Mouse (Mus musculus) layer of hippocampus, postnatal 36 days (tissue): ENCODE measurements around the gene Ccn5. TPM values are rescaled to one million over a fixed set of nuclear protein-coding genes. Genes with fewer than 3 reads are reported as not detected.

Experiments used
- DNase-seq, 2 experiments: peaks; one replicate each; pipeline ENCODE4 v3.0.0; 2022
- total RNA-seq, 2 experiments: library from RNA; stranded (reverse); gene quantifications; 2 replicates each; pipeline ENCODE4 v1.2.3; 2021

The Ccn5 gene
- total RNA-seq, result under 1 TPM in 1 of 2 experiments, not detected in 1; 0.35 TPM

DNA sequence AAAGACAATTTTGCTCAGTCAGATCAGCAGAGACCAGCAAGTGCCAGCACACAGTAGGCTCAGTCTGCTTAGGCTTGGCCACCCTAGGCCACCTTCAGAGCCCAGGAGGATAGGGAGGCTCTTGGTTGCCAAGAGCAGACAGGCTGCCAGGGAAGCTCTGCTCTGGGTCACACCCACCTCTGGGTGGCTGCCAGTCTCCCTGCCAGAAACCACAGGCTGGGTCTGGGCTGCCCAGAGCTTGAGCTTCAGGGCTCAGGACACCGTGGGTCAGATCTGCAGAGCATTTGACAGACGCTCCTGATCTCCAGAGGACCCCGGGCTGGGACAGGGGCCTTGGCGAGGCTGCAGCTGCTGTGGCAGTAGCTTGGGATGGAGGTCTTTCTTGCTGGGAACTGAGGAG lies at the start of gene Ccn5:
TSS of gene Ccn5 (plus strand) at position 255 of the 400 bp plus-strand sequence.
- no peak for DNase-seq

DNA sequence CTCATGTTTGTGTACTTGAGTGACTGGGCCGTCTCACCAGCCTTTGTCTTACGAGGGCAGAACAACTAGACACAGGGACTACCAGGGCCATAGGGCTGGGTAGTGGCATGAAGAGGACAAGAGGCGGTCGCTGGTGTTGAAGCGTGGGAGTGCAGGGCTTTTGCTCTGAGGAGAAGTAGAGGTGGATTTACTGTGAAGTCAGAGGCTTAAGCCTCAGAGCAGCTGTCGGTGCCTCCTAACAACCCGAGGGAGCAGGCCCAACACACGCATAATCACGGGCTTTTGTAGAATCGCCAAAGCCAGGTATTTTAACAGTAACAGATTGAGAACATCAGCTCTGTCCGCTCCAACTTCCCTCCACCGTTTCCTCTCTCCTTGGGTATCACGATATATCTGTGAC lies 44.0 kb upstream of the Ccn5 start:
- no peak for DNase-seq

DNA sequence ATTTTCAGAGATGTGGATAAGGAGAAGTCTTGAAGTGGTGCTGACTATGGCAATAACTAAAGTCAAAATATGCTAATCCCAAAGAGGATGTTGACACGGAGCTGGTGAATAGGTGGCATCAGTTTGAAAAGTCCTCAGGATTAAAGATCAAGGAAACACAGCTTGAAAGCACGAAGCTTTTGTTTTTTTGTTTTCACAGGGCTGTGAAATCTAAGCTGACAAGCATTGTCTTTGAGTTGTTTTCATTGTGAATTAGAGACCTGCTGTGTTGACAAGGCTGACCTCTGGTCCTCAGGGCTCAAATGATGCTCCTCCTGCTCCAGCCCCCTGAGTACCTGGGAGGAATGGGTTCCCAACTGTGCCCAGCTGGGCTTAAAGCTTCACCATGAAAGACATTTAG lies 43.6 kb upstream of the Ccn5 start:
- no peak for DNase-seq

DNA sequence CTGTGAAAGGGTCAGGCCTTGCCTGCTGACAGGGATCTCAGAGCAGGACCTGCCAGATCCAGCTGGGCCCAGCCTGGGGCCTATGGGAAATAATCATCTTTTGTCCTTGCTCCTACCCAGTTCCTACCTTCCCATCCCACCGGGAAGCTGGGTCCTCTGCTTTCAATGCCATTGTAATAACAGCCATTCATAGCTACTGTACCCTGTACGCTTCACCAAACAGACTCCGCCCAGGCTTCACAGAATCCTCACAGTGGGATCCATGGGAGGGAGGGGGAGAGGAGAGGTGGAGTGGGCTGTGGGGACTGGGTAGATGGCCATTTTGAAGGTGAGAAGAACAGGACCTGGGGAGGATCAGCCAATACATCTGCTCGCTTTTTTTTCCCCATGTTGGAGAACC lies 41.8 kb upstream of the Ccn5 start:
- no peak for DNase-seq

DNA sequence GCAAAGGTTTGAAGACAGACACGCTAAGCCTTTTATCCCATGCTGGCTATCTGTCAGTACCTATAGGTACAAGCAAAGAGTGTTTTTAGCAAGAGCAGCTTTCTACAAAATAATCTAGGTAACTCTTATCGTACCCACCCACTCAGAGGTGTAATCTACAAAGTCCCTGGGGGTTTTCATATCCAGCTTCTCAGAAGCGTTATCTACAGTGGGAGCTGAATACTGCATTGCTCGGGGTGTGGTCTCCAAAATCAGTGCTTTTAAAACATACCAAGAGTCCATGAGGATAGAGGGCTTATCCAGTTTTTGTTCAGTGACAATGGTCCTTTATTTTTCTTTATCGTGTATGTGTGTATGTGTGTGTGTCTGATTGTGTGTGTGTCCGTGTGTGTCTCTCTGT lies 37.3 kb upstream of the Ccn5 start:
- no peak for DNase-seq

DNA sequence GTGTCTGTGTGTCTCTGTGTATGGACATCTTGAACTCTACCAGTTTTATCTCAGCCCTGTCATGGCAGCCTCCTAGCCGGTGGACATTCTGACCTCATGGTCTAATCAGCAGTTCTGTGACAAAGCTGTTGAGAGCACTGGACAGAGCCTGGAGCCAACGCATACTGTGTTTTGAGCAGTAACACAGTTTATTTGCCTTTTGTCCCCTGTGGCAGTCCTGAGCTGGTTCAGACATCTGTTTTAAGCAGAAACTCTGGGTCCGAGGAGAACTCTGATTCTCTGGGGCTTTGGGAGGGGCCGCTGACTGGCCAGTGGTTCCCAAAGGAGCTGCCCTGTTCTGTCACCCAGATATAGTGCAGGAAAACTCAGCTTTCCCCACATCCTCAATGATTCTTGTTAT lies 36.8 kb upstream of the Ccn5 start:
- no peak for DNase-seq

DNA sequence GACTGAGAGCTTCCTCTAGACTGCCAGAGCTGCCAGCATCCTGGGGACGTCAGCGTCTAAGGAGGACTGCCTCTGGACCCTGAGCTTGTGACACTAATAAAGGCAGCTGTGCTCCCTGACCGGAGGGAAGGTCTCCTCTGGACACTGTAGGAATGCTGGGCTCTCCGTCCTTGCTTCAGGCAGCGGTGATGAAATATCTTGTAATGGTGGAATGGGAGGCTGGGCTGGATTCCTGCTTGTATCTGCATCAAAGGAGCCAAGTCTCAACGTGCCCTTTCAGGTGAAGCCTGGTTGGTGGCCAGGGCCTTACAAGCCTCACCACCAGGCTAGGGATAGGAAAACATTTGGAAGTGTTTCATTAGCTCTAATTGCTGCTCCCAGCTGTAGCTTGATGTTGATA lies 33.6 kb upstream of the Ccn5 start:
- DNase-seq, result no peak

DNA sequence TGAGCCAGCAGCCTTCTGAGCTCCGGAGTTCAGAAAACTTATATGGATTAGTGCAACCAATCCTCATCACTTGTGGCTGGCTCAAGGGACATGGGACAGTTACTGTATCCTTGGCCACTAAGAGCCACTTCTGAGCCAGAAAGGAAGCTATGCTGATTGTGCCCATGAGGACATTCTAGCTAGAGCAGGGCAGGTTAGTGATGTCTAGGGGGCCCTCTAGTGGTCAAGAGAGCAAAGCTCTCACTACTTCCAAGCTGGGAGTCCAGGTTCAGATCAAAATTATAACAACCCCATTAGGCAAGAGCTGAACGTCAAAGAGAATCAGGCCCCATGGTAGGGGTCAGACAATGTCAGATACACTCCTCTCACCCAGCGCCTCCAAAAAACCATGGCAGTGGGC lies 33.0 kb upstream of the Ccn5 start:
- peak in 1 of 2 experiments; percentile 21 for DNase-seq

DNA sequence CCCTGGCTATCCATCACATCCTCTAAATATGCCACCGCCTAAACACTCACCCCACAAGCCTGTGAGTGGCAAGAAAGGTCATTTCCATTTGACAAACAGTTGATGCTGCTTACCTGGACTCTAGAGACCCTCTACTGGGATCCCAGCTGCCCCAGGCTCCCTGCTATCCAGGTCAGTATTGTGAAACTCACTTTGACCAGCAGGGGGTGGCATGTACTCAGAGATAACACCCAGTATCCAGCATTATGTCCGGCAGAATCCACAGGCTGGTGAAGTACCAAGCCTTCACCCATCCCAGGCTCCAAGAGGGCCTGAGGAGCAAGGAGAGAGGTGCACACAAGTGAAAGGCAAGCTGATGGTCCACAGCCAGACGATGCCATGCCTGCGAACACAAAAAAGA lies 32.2 kb upstream of the Ccn5 start:
- DNase-seq, result peak; percentile 63 to 74

DNA sequence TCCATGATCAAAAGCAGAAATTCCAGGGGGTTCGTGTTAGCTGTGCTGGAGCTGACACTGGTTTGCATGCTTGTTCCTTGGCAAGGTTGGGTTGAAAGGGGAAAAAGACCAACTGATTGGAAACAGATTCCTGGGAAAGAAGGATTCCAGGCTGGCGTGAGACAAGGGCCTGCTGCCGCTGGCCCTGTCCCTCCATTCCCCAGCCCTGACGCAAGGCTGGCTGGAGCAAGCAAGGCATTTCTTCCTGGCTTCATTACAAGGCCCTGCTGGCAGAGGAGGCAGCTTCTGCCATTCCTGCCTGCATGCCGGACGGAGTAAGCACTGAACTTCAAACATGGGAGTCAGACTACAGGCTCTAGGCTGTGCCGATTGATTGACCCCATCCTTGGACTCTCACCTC lies 22.2 kb upstream of the Ccn5 start:
- DNase-seq, result no peak

DNA sequence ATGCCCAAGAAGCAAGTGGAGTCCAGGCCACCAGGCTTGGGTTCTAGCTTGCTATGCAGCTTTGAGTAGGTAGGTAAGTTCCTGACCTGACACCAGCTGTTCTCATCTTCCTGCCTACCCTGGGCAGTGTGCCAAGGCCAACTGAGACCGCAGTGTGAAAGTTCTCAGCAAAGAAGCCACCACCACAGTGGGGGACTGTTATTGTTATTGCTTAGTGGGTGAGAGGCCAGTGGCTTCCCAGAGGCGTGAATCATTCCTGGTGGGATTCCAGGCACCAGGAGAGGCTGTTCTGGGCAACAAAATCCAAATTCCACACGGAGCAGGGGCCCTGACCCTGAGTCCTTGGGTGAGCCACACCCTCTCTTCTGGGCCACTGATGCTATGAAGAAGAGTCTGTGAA lies 19.8 kb upstream of the Ccn5 start:
- DNase-seq, result no peak

DNA sequence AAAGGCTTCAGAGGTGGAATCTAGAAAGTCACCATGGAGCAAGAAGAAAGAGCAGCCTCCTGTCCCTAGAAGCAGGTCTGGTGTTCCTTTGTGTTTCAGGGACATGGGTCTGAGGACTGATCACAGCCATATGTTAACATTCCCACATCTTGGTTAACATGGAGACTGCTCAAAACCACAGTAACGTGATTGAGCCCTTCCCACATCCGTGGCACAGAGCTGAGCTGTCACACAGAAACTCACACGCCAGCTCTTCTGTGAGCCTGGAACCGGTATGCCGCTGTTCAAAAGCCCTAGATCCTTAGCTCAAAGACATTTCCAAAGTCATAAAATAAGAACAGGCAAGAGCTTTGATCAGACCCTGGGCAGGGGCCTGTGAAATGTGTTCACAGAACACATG lies 19.3 kb upstream of the Ccn5 start:
- no peak for DNase-seq

DNA sequence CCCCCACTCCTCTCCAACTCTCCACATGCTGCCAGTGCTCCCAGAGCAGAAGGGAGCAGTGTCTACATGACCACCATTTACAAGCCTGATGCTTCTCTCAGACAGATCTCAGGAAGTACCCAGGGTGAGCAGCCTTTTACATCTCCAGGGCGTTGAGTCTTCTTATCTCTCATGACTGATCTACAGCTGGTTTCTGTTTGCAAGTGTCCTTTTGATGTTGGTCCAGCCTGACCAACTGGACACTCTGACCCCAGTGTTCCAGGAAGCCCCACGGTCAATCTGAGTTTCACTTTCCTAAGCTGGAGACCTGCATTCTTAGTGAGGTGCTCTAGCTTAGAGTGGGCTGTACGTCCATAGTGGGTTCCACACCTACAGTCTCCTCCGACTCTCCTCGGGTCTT lies 16.8 kb upstream of the Ccn5 start:
- DNase-seq, result no peak

DNA sequence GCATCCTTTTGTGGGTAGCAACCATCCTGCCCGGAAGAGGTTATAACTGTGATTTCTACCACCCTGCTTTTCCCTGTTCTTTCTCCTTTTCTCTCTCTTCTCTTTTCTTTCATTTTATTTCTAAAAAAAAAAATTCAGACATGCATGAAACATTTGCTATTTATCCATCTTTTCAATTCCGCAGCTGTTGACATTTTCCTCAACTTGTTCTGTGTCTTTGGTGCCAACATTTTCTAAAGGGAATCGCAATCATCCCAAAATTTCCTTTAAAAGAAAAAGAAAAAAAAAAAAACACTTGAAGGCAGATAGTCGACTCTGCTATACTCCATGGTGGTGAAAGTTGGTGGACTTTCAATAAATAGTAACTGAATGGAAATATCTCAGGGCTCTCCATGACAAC lies 11.5 kb upstream of the Ccn5 start:
- no peak for DNase-seq

DNA sequence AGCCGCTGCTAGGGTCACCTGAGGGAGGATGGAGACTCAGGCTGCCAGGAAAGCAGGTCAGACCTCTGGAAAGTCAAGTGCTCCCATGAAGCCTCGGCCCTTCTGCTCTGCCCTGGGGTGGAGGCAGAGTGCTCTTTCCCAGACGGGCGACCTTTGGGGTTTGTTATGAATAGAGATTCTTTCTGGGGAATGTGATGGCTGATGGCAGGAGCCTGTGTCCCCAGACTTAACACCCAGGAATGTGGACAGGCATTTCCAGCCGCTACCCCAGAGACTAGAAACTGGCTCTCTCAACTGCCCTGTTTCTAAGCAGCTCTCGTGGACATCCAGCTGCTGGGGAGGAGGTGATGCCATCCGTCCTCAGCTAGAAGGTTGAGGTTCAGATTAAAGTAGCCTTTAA lies 11.0 kb upstream of the Ccn5 start:
- no peak for DNase-seq

DNA sequence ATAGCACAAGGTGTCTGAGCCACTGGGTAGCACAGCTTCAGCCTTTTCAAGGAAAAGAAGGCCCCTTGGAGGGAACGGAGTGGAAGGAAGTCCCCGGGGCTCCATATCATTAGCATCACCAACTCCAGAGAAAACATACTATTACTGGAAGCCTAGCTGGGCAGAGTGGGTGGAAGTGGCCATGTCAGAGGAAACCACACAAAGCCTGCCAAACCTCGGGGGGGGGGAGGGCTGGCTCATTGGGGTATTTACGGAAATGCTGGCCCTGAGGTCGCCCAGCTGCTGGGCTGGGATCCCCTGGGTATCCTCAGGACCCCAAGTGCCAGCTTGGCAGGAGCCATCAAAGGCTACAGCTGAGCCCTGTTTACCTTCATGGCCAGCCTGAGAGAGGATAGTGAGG lies 7.6 kb upstream of the Ccn5 start:
- DNase-seq, result no peak

DNA sequence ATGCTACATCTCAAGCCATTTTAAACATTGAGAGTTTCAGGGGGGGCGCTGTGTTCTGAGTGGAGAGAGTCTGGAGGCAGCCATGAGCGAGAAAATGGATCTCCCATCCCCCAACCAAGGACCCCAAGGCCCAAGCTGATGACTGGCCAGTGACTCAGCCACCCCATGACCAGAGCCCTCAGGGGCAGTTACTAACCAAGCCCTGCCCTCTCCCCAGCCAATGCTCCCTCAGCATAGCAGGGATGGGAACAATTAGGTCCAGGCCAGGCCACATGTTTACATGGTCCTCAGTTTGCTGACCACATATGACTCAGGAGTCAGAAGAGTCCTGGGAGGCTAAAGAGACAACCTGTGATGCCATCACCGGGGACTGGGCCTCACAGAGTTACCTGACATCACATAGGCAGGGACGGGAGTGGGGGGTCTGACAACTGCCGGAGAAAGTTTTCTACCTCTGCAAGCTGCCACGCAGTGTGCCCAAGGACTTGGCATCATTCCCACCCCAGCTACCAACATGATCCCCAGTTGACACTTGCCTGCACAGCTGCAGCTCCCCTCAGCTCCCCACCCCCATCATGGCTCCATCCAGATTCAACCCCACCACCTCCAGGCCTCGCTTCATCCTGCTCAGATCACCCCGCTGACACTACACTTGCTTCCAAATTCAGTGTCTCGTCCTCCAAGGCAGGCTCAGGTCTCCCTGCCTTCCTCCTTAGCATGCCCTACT lies 5.8 kb upstream of the Ccn5 start:
- no peak for DNase-seq

DNA sequence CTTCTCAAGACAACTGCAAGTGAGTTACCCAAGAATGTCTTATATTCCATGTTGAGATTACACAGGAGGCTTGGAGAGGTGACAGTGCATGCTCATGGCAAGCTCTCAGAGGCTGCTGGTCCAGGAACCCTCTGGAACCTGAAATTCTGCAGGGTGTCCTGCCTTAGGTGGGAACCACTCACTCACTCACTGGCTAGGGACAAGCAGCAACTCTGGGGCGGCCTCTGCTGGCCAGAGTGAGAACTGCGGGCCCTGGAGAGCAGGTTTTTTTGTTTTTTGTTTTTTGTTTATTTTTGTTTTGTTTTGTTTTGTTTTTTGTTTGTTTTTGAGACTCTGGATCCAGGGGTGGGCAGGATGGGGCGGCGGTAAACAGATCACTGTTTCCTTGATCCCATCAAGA lies 2.6 kb downstream of the Ccn5 start:
- DNase-seq, result peak in 1 of 2 experiments; percentile 44

DNA sequence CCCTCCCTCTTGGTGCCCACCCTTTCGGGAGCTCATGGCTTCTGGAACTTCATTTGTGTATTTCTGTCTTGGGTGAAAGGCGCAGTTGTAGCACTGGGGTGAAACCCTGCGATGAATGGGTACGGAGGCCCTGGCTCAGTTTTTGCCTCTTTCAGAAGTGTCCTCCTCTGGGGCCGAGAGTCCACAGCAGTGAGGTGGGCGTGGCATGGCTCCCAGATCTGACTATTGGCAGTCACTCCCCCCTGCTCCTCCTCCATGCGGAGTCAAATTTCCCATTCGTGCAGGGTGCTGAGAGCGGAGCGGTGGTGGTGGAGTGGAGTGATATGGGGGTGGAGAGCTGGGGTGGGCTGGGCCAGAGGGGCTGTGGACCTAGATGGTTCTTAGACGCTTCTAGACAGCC lies 3.1 kb downstream of the Ccn5 start:
- no peak for DNase-seq

DNA sequence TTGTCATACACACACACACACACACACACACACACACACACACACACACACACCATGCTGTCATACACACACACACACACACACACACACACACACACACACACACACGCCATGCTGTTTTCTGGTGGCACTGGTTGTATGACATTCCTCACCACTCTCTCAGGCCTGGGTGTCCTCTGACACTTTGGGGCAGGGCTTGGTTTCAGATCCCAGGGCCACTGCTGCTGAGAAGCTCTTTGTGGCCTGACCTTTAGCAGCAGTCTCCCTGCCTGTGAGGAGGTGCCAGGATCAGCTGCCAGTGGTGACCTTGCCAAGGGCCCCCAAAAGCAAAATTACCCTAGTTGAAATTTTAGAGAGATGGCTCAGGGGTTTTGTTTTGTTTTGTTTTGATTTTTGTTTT lies 5.2 kb downstream of the Ccn5 start:
- no peak for DNase-seq

DNA sequence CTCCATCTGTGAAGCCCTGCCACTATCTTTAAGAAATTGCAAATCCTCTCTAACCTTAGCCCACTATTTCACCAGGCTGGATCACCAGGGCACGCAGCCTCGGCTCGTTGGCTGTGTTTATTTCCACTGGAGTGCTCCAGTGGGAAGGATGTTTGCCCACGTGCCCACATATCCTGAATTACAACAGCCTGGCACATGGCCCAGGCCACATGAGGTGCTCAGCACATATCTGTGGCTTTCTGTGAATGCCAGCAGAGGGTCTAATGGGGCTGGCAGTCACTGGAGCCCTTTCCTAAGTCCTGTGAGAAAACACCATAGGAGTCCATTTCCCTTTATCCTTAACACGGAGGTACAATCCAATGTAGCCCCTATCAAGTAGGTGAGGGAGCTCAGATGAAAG lies 5.8 kb downstream of the Ccn5 start:
- no peak for DNase-seq

DNA sequence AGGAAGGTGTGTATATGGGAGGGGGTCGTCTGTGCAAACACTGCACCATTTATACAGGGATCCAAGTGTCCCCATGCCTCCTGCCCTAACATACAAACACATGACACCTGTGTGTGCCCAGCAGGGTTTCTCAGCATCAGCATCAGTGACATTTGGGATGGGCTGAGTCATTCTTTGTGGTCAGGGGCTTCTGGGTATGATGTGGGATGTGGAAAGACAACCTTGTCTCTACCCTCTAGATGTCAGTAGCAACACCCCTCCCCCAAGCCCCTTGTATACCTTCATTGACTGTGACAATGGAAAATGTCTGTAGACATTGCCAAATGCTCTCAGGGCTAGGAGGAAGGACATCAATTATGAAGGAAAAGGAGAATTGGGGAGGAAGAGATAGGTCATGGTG lies 10.5 kb downstream of the Ccn5 start:
- no peak for DNase-seq

DNA sequence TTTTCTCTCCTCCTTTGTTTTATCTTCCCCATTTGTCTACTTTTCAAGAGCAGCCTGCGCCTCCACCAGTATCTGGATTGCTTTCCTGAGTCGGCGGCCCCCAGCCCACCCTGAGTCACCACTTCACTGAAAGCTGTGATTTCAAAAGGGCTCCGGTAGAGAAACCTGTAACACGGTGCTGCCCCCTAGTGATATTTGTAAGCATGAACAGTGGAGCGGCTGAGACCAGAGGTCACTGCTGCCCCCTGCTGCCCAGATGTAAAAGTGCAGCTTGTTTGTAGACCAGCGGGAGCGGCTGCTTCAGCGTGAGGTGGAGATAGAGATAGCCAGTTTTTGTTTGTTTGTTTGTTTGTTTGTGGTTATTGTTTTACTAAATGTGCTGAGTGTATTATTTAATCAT lies 17.4 kb downstream of the Ccn5 start:
- peak; percentile 82 to 83 for DNase-seq

DNA sequence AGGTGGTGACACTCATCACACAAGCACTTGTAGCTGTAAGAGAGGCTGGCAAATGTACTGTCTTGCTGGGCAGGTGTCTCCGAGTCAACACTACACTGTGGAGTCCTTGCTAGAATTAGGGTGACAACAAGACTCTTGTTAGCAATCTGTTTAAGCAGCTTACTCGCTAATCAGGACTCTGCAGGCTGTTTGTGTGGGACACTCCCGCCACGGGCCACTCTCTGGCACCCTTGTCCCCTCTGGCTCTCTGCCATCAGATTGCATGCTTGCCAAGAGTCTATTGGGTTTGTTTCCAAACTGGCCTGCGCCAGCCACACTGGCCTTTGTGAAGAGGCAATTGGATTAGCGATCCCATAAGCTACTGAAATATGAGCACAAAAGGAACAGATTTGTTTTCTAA lies 18.9 kb downstream of the Ccn5 start:
- DNase-seq, result no peak

DNA sequence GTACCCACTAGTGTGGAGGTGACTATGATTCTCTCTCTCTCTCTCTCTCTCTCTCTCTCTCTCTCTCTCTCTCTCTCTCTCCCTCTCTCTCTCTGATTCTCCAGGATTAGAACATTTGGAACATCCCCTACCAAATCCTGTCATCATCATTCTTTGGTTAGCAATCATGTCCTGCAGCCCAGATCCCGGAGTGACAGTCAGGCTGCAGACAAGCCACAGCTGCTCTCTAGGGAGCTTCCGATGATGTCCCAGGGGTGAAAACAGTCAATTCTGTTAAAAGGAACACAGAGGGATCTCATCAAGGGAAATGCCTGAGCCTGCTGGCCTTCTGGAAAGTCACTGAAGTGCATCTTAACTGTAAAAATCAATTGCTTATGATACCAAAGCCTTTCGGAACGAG lies 21.4 kb downstream of the Ccn5 start:
- DNase-seq, result no peak
